Mouse (Mus musculus): ENCODE data around the gene Gm8005. TPM values are rescaled to one million over a fixed set of nuclear protein-coding genes. Genes with fewer than 3 reads are reported as not detected.
"Not testable (repeated sequence)": the region's sequence is repeated elsewhere in the genome, so short reads cannot be mapped to it uniquely, and the experiment has no call there.

Gene Gm8005
- not detected in 2 replicates for polyA plus RNA-seq (2015; fragmentation: Nextera tagmentation; extraction: Ambion mirVana)

GRCm38 (mm10) chr14:42439573-42439972 is at the start of gene Gm8005:
Gene Gm8005 (minus strand): TSS chr14:42439673.
- WGBS, result 100% methylated on average over 2 of the region's 4 CpGs
- H3K4me1 ChIP-seq; H3K9me3 ChIP-seq; ATAC-seq (ENCODE audit: borderline replicate concordance, extremely low read depth, low FRiP score, low TSS enrichment); H3K4me3 ChIP-seq; H3K9ac ChIP-seq; H3K27ac ChIP-seq; H3K36me3 ChIP-seq; H3K4me2 ChIP-seq; H3K27me3 ChIP-seq: not testable (repeated sequence)

GRCm38 (mm10) chr14:42463581-42463980 is 24.1 kb upstream of the Gm8005 start, which contains the start of gene Gm8011:
Gene Gm8011 (plus strand): TSS chr14:42463881.
- not testable (repeated sequence) for H3K4me2 ChIP-seq; H3K4me3 ChIP-seq; H3K27me3 ChIP-seq; H3K9me3 ChIP-seq; H3K4me1 ChIP-seq; H3K9ac ChIP-seq; ATAC-seq (ENCODE audit: borderline replicate concordance, extremely low read depth, low FRiP score, low TSS enrichment); H3K36me3 ChIP-seq; H3K27ac ChIP-seq
- WGBS, result 55% methylated on average over 2 of the region's 2 CpGs

Other genes with a start within 250 kb of the Gm8005 start
- gene Gm3573, start 248.9 kb downstream of the Gm8005 start, polyA plus RNA-seq (2015; fragmentation: Nextera tagmentation; extraction: Ambion mirVana), result not detected in 2 replicates
- gene Gm17026, start 179.6 kb downstream of the Gm8005 start, polyA plus RNA-seq (2015; fragmentation: Nextera tagmentation; extraction: Ambion mirVana), result not detected in 2 replicates
- gene Gm9611, start 142.3 kb downstream of the Gm8005 start, polyA plus RNA-seq (2015; fragmentation: Nextera tagmentation; extraction: Ambion mirVana), result not detected in 2 replicates
- gene Gm7995, start 129.5 kb downstream of the Gm8005 start, polyA plus RNA-seq (2015; fragmentation: Nextera tagmentation; extraction: Ambion mirVana), result not detected in 2 replicates
- not detected in 2 replicates for gene Gm8011, start 24.2 kb upstream of the Gm8005 start, polyA plus RNA-seq (2015; fragmentation: Nextera tagmentation; extraction: Ambion mirVana)
- not detected in 2 replicates for gene Gm8020, start 62.7 kb upstream of the Gm8005 start, polyA plus RNA-seq (2015; fragmentation: Nextera tagmentation; extraction: Ambion mirVana)
- gene Gm8024, start 84.6 kb upstream of the Gm8005 start, polyA plus RNA-seq (2015; fragmentation: Nextera tagmentation; extraction: Ambion mirVana), result not detected in 2 replicates
- not detected in 2 replicates for gene Gm17124, start 160.2 kb upstream of the Gm8005 start, polyA plus RNA-seq (2015; fragmentation: Nextera tagmentation; extraction: Ambion mirVana)
- gene Gm3633, start 202.2 kb upstream of the Gm8005 start, polyA plus RNA-seq (2015; fragmentation: Nextera tagmentation; extraction: Ambion mirVana), result not detected in 2 replicates
- gene Gm10378, start 216.3 kb upstream of the Gm8005 start, polyA plus RNA-seq (2015; fragmentation: Nextera tagmentation; extraction: Ambion mirVana), result not detected in 2 replicates

All from lung, embryonic 15.5 days (tissue).